Mouse (Mus musculus) kidney, adult 10 weeks (tissue): ENCODE data around the gene Olfr906. TPM values are rescaled to one million over a fixed set of nuclear protein-coding genes. Genes with fewer than 3 reads are reported as not detected.

ENCODE experiments used
- polyA plus RNA-seq: library from polyadenylated mRNA; stranded (reverse); fragments of 350-450 nt; fragmentation: Illumina TruSeq; extraction: RNeasy Lipid Tissue Mini Kit (QIAGEN cat#74804); gene quantifications from one replicate; pipeline ENCODE4 v1.2.3, GENCODE M21; 2014; ENCODE audit warnings: low read depth, low replicate concordance

The Olfr906 gene
- polyA plus RNA-seq, result not detected

GRCm38 (mm10) chr9:38486785-38487184 is at the start of gene Olfr906:
TSS of gene Olfr906 (plus strand) at chr9:38487085.

GRCm38 (mm10) chr9:38447352-38447751 is 39.5 kb upstream of the Olfr906 start, which contains the start of gene Olfr902:
TSS of gene Olfr902 (plus strand) at chr9:38447652.

GRCm38 (mm10) chr9:38462844-38463243 is 24.0 kb upstream of the Olfr906 start, which contains the start of gene Olfr904:
TSS of gene Olfr904 (plus strand) at chr9:38463144.

DNA sequence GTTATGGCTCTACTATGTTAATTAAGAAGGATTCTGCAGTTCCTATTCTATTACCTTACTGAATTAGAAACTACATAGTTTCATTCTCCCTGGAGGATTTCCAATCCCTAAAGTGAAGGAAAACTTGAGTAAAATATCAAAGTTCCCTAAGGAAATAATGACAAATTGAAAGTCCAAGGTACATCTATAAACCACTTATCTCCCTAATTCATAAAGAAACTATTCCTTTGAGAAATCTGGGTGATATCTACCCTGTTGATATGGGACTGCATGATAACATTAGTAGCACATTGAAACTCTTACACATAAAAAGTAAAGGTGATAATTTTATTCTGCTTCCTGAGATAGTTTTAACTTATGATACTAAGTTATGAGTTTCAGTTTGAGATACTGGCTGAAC is 16.1 kb upstream of the Olfr906 start, which contains the start of gene Olfr905:
Olfr905 (plus strand) TSS at position 301 of the 400 bp plus-strand sequence.

DNA sequence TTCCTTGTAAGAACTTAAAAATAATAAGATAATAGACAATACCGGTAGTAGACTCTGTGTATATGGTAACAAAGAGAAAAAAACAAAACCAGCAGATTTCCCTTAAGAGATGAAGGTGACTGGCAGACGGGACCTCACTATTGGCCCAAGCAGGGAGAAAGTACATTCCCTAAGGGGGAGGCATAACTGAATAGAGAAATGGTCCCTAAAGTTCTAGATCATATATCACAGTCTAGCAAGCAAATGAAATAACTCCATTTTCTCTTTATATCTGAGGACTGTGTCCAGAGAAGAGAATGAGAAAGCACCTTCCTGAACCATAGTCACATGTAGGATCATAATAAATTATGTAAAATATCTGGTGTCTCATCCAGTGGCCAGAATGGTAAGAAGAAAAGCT is 8.6 kb downstream of the Olfr906 start, which contains the start of gene Olfr907:
Olfr907 (plus strand) TSS at position 301 of the 400 bp plus-strand sequence.

DNA sequence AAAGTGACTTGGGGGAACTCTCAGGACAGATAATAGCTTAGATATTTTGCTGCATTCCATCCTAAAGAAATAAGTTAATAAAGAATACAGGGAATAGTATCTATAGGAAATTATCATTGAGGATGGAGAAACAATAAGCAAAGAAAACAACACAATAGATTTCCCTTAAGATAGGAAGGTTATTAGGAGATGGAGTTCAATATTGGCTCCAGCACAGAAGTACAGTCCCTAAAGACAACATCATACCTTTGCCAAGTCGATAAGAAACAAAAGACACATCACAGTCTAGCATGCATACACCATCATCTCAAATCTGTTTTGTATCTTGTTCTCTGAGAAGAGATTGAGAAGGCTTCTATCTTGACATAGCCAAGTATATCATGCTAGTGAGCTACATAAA is 34.4 kb downstream of the Olfr906 start, which contains the start of gene Olfr911-ps1:
Olfr911-ps1 (plus strand) TSS at position 301 of the 400 bp plus-strand sequence.

DNA sequence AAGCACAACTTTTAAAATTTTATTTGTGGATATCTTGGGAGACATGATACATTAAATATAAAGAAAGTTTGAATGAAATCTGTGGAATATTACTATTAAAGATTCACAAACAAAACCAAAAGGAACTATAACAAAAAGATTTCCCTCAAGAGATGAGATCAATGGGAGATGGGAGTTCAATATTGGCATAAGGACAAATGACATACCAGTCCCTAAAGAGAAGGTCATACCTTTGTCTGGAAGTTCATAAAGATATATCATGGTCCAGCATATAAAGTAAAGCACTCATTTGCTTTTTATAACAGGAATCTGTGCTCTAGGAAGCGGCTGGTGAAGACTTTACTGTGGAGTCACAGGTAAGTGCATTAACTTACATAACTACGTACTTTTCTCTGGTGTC is 50.7 kb downstream of the Olfr906 start, which contains the start of gene Olfr910:
Olfr910 (plus strand) TSS at position 301 of the 400 bp plus-strand sequence.

Other genes starting within 250 kb of the Olfr906 start
- not detected for gene Olfr143, start 234.3 kb upstream of the Olfr906 start, polyA plus RNA-seq
- gene Olfr895, start 219.2 kb upstream of the Olfr906 start, polyA plus RNA-seq, result not detected
- gene Olfr896-ps1, start 196.0 kb upstream of the Olfr906 start, polyA plus RNA-seq, result not detected
- gene Olfr25, start 158.0 kb upstream of the Olfr906 start, polyA plus RNA-seq, result not detected
- gene Olfr898, start 138.7 kb upstream of the Olfr906 start, polyA plus RNA-seq, result not detected
- not detected for gene Olfr250, start 120.2 kb upstream of the Olfr906 start, polyA plus RNA-seq
- not detected for gene Olfr251, start 110.0 kb upstream of the Olfr906 start, polyA plus RNA-seq
- not detected for gene Olfr147, start 85.4 kb upstream of the Olfr906 start, polyA plus RNA-seq
- gene Olfr901, start 57.6 kb upstream of the Olfr906 start, polyA plus RNA-seq, result not detected
- gene Olfr902, start 39.4 kb upstream of the Olfr906 start, polyA plus RNA-seq, result not detected
- gene Olfr904, start 23.9 kb upstream of the Olfr906 start, polyA plus RNA-seq, result not detected
- not detected for gene Olfr905, start 16.0 kb upstream of the Olfr906 start, polyA plus RNA-seq
- not detected for gene Olfr907, start 8.7 kb downstream of the Olfr906 start, polyA plus RNA-seq
- not detected for gene Olfr911-ps1, start 34.5 kb downstream of the Olfr906 start, polyA plus RNA-seq
- gene Olfr910, start 50.8 kb downstream of the Olfr906 start, polyA plus RNA-seq, result not detected
- not detected for gene Olfr912, start 93.1 kb downstream of the Olfr906 start, polyA plus RNA-seq
- gene Olfr913, start 105.7 kb downstream of the Olfr906 start, polyA plus RNA-seq, result not detected
- not detected for gene Olfr914, start 118.0 kb downstream of the Olfr906 start, polyA plus RNA-seq
- gene Olfr916, start 172.8 kb downstream of the Olfr906 start, polyA plus RNA-seq, result not detected
- not detected for gene Olfr917, start 178.8 kb downstream of the Olfr906 start, polyA plus RNA-seq
- gene Olfr918, start 187.5 kb downstream of the Olfr906 start, polyA plus RNA-seq, result not detected
- gene Olfr919, start 216.6 kb downstream of the Olfr906 start, polyA plus RNA-seq, result not detected
- 67.2 TPM for gene Vwa5a, start 231.2 kb downstream of the Olfr906 start, polyA plus RNA-seq